Mouse (Mus musculus) monocyte, adult 2 months (primary cell): Measurements from ENCODE around the gene Mrm3.
"Not testable (repeated sequence)": the region's sequence is repeated elsewhere in the genome, so short reads cannot be mapped to it uniquely, and the experiment has no call there.

Source experiments
- DNase-seq, 2 experiments: peaks; one replicate each; pipeline ENCODE4 v3.0.0; 2022; ENCODE audit warnings: low spot score in 2 of 2, low read depth in 1 of 2

Gene Mrm3

GRCm38 (mm10) chr11:76242901-76243810, at the start of gene Mrm3, which contains the start of gene Glod4:
Mrm3 (plus strand) TSS chr11:76243715.
Glod4 (minus strand) TSS chr11:76243725.
- DNase-seq = peak; percentile 65 to 86

DNA sequence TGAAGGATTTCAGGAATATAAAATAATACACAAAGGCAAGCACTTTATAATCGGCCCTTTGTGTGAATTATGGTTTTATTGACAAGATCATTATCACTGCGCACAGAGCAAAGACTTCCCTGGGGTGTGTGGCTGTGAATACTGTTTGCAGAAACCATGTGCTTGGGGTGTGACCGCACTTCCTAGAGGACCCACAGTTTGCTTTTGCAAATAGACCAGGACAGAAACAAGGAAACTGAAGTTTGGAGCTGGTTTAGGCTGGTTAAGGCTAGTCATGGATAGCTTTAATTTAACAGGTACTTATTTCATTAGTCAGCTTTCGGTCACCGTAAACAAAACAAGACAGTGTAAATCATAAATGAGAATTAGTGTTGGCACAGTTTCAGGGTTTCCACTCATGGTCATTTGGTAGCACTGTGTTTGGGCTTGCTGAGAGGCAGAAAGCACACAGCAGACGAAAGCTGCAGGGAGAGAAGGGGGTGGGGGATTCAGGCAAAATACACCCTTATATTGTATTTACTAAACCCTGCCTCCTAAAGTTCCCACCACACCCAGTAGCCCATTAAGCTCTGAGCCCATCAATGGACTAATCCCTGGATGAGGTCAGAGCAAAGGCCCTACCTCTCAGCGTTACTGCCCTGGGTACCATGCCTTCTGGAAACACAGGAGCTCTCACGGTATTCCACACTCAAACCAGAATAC, 47.1 kb upstream of the Mrm3 start:
- no peak for DNase-seq

DNA sequence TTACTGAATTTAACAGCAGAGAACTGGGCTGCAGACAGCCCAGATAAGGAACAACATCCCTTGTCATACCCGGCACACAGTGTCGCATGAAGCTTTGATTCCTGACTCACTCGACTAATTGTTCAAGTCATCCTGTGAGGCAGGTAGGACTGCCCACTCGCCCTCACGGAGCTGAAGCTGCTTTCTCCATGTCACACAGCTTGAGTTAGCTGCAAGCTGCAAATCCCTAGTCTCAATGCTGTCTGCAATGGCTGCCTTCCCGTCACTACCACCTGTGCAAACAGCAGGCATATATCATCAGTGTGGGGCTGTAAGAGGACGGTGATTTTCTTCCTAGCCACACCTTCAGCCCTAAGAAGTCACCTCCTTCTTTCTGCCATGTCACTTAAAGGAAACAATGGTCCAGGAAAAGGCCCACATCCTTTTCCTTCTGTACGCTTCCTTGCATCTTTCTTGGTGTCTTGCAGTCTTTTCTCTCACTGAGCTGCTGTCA, 46.5 kb upstream of the Mrm3 start:
- DNase-seq = no peak

DNA sequence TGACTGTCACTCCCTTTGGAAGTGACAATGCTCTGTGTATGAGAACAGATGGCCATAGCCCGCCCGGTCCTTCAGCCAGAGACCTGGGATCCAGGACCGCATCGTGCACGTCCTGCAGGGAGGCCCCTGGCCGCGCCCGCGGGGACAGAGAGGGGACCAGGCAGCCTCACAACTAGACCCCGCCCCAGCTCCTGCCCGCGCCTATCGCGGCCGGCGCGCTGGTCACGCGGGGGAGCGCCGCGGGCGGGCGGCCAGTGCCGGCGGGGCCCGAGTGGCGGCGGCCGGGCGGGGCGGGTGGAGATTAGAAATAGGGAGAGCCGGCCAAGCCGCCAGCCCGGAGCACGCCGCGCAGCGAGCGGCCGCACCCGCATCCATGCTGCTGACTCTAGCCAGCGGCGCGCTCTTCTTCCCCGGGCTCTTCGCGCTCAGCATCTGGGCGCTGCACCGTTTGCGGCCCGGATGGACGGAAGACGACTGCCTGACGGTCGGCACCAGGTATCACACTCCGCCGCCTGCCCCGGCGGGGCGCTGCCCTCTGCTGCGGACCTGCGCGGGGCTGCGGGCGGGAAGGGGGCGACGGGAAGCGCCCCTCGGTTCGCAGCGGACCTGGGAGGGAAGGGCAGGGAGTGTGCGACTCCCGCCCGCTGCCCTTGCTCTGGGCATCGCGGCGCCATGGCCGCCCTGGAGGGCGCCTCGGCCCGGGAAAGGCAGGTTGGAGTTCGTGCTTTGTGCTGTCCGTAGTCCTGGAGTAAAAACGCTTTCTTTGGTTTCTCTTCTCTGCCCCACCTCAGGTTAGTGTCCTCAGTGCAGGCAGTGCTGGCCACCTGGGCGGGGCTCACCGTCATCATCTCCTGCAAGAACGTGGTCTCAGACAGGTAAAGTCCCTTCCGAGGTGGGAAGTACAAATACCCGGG, 41.5 kb upstream of the Mrm3 start:
- peak; percentile 29 to 58 for DNase-seq

DNA sequence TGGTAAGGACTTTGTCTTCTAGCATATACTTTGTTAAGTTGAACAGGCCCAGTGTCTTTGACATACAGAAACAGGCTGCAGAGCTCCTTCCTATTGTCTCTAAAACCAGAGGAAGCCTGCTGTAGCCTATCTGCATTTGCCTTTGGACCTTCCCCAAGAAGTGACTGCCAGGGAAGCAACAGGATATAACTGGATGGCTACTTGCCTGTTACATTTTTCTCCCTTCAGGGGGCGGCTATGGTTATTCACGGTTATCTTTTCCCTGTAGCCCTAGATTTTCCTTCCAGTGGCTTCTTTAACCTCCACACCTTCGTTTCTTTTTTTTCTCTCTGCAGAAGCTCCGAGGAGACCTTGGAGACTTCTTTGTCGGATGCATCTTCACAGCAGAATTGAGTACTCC, 36.7 kb upstream of the Mrm3 start:
- DNase-seq = no peak

- no peak for DNase-seq
Measured at GRCm38 (mm10) chr11:76210228-76210985, 33.1 kb upstream of the Mrm3 start.

DNA sequence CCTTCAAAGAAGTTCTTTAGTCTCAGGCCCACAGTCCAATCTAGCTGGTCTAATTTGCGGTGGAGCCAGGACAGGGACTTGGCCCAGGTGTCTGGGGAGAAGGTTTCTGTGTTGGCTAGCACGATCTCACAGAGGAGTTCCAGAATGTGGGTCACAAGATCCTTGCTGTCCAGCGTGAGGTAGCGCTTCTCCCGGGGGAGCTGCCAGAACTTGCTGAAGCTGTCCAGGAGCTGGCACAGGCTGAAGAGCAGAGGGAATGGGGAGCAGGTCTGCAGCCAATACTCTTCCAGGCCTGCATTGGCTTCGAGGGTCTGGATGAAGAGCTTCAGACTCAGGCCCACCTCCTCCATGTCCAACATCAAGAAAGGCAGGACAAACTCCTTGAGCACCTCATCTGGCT, 31.9 kb upstream of the Mrm3 start:
- DNase-seq = not testable (repeated sequence)

DNA sequence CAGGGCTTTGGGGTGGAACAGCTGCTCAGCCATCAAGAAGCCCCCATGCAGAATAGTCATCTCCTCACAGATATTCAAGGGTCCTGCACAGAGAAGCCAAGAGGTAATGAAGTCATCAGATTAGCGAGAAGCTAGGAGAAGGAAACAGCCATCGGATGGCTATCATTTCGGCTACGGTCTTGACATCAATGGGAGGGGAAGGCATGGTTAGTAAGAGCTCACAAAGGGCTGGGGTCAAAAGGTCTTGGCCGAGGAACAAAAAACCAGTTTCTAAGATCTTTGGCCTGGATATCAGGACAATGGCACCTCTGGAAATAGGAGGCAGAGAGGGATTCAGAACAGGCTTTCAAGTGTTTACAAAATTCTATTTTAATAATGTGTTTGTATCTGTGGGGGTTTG, 29.7 kb upstream of the Mrm3 start:
- DNase-seq = no peak

DNA sequence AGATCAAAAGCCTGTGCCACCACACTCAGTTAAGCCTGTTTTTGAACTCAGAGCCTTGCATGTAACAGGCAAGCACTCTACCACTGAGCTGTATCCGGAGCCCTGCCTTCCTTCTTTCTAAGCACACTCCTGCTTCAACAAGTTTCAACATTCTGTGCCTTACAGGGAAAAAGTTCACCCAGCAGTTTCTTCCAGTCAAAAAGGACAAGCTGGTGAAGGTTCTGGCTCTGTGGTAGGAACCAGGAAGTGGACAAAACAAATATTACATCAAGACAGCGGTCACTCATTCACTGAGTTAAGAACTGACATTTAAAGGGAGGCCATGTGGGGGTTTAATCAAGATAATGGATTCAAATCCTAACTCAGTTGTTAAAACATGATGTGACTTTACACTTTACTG, 28.5 kb upstream of the Mrm3 start:
- DNase-seq = no peak

DNA sequence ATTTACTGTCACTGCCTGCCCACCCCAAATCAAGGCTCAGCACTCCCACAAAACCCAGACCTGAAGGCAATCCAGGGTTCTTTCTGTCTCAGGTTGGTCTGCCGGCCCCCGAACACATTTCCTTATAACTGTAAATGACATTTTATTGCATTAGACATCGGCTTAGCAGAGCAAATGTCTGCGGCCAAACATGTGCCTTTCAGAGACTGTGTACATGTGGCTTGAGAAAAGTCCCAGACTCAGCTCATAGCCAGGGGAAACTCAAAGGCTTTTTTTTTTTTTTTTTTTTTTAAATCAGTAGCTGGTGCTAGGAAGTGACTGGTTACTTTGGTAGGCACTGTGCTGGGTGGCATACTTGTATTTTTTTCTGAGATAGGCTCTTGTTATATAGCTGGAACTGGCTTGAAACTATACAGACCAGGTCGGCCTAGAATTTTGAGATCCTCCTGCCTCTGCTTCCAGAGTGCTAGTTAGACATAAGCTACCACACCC, 27.4 kb upstream of the Mrm3 start:
- no peak for DNase-seq

GRCm38 (mm10) chr11:76216681-76217389, 26.7 kb upstream of the Mrm3 start:
- no peak for DNase-seq

GRCm38 (mm10) chr11:76217390-76217800, 26.1 kb upstream of the Mrm3 start, which contains the start of the genes Dbil5 and Gemin4:
Dbil5 (plus strand) TSS chr11:76217608.
Gemin4 (minus strand) TSS chr11:76217664.
- peak; percentile 84 to 93 for DNase-seq

DNA sequence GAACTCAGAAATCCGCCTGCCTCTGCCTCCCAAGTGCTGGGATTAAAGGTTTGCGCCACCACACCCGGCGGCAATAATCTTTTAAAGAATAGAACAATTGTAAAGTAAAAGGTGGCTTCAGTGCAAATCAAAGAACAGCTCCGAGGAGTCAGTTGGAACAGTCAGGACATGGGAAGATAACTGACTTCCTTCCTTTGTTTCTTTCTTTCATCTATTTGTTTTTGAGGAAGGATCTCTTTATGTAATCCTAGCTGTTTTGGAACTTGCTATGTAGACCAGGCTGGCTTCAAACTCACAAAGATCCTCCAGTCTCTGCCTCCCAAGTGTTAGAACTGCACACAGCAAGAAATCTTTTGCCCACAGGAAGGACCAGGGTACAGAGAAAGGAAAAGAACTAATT, 18.9 kb upstream of the Mrm3 start:
- no peak for DNase-seq

- DNase-seq = no peak
Measured at GRCm38 (mm10) chr11:76225051-76225450, 18.5 kb upstream of the Mrm3 start.

DNA sequence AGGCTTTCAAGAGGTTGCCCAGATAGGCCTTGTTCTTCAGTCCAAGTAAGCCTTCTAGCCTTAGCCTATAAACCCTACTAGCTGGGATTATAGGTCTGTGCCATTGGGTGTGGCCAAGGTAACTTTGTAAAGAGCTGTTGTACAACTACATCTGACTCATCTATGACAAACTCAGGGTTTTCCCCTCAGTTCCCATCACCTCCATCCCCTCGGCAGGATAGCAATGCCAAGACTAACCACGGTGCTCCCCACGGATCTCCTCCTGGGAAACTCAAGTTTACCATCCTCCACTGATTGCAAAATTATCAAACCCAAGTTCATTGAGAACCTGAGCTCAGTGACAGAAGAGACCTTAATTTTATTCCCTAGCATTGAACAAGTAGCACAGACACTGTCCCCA, 7.4 kb upstream of the Mrm3 start:
- no peak for DNase-seq

DNA sequence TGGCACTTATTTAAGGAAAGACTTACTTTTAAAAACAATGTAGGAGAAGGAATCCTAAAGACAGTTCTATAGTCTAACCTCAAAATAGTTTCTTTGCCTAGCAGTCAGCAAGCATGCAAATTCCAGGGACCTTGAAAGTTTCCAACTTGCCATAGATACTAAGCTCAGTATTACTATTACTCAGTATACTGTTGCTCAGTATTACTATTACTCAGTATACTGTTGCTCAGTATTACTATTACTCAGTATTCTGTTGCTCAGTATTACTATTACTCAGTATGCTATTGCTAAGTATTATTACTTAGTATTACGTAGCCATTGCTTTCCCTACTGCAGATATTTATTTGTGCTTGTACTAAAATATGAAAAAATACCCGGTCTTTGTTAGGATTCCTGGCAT, 3.8 kb upstream of the Mrm3 start:
- DNase-seq = no peak

DNA sequence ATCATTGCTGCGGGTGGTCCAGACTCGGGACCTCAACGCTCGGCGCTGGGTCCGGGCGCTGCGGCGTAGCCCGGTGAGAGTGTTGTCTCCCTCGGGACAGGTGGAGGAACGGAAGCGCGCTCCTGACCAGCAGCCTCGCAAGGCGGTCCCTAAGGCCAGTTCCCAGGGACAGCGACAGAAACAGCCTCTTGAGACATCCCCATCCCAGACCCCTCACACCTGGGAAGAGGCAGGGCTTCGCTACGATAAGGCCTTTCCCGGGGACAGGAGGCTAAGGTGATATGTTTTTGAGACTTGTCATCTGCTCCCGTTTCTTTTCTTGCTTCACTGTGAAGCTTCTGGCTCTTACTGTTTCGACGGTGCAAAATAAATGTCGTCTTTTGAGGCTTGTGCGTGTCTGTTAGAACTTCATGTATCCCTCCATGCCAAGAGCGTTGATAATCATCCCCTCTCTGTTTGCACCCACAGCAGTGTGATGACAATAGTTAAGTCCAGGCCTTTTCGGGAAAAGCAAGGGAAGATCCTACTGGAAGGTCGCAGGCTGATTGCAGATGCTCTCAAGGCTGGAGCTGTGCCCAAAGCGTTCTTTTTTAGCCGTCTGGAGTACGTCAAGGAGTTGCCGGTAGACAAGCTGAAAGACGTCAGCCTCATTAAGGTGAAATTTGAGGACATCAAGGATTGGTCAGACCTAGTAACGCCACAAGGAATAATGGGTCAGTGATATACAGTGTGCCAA, 464 bp downstream of the Mrm3 start:
- DNase-seq = no peak

- no peak for DNase-seq
Measured at GRCm38 (mm10) chr11:76246439-76246838, 2.9 kb downstream of the Mrm3 start.

DNA sequence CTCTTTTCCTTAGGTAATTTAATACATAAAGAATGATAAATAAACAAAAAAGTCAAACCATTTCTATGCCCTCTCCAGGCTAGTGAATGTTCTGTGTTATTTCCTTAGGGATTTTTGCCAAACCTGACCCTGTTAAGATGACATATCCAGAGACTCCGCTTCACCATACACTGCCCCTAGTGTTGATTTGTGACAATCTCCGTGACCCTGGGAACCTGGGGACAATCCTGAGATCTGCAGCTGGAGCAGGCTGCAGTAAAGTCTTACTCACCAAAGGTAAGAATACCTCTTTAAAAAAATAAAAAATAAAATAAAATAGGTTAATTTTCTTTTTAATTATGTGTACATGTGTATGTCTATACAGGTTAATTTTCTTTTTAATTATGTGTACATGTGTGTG, 3.7 kb downstream of the Mrm3 start:
- DNase-seq = no peak
